In genomic region chr9:42275027-42275760, GRCm38 (mm10) we compare ENCODE assay signal across 9 mouse cellular contexts. TPM values are rescaled to one million over a fixed set of nuclear protein-coding genes. Genes with fewer than 3 reads are reported as not detected.
A peak's percentile ranks its signal among the peaks of the same experiment; 100 is the strongest.
DNase-seq lines count a peak whose midpoint lies in the region; ATAC-seq lines count a peak whose summit lies in the region.
"Had no signal": no experiment of that assay in that cellular context is flagged by ENCODE, and none has a peak within 500 bp of the region (broad histone marks: within the 10 kb centered on the region; RNA-seq: fewer than 3 reads in every experiment).

No protein-coding gene starts in this region.

- H3K9me3 ChIP-seq in heart, embryonic 12.5 days (replicated peaks) = no peaks in the 10 kb centered on the region

- H3K9ac ChIP-seq in heart, embryonic 12.5 days = no peak overlapping the region

- H3K4me2 ChIP-seq in heart, embryonic 12.5 days = peak overlapping the region; percentile 31; the same call in 1 of the 2 replicates

- 54% methylated on average over 13 of the region's 13 CpGs for WGBS in heart, embryonic 12.5 days

- no peak for DNase-seq in heart, postnatal 25 days (ENCODE audit: low spot score)
- DNase-seq in urinary bladder, postnatal 14 days (ENCODE audit: low spot score) = peak; percentile 19
- DNase-seq in urinary bladder, postnatal 36 days (ENCODE audit: low spot score in 2 of 2) = no peak
- peak; percentile 68 for DNase-seq in kidney, adult 9 months
- peak; percentile 40 for DNase-seq in yolk sac, embryonic 10.5 days (ENCODE audit: low spot score)
- no peak for DNase-seq in layer of hippocampus, postnatal 25 days (ENCODE audit: extremely low spot score in 1 of 2, low spot score in 1 of 2)

- no peak overlapping the region for H3K4me3 ChIP-seq in heart, embryonic 12.5 days

- ATAC-seq in heart, embryonic 12.5 days (ENCODE audit: insufficient number of reproducible peaks, low FRiP score) = no peak
- ATAC-seq in megakaryocyte-erythroid progenitor cell, adult 5-6 weeks (replicated peaks; ENCODE audit: low FRiP score, low TSS enrichment, poor library complexity, severe bottlenecking) = no peak

- intact Hi-C loops in heart, postnatal 25 days (cut with DNase I) = no loop called here

- H3K36me3 ChIP-seq in heart, embryonic 12.5 days = no peaks in the 10 kb centered on the region

- H3K27ac ChIP-seq in heart, embryonic 12.5 days (ENCODE audit: poor library complexity, severe bottlenecking) = no peak overlapping the region
- H3K27ac ChIP-seq: macrophage had no signal

- no peaks in the 10 kb centered on the region for H3K4me1 ChIP-seq in heart, embryonic 12.5 days (replicated peaks)

- H3K27me3 ChIP-seq in heart, embryonic 12.5 days (replicated peaks) = no peaks in the 10 kb centered on the region

RNA-seq across cellular contexts. Expression of gene Sc5d, which starts 11.1 kb away (rescaled TPM):
- polyA plus RNA-seq in heart, embryonic 12.5 days (2016; fragmentation: Nextera tagmentation; extraction: Ambion mirVana) = 42.7 and 43.3 TPM in 2 replicates
- 10 to 100 TPM; 14.7 to 14.9 TPM for total RNA-seq in heart, postnatal 25 days (2021)
- 13.9 and 18.2 TPM in 2 replicates for total RNA-seq in megakaryocyte-erythroid progenitor cell, adult 5-6 weeks (2014; fragmentation: Nextera tagmentation)
- total RNA-seq in megakaryocyte-erythroid progenitor cell, adult 5-6 weeks (2017) = 20.2 and 24.5 TPM in 2 replicates
- total RNA-seq in layer of hippocampus, postnatal 25 days (2021) = 10 to 100 TPM; 54.5 to 65.4 TPM

Comparison
In these comparisons a context has a peak if more than half of its experiments do, and no peak if none do; other contexts are left out.
1. DNase-seq: peak in urinary bladder, postnatal 14 days (single experiment), kidney, adult 9 months (single experiment) and yolk sac, embryonic 10.5 days (single experiment); none in heart, postnatal 25 days (single experiment), urinary bladder, postnatal 36 days (0 of 2) and layer of hippocampus, postnatal 25 days (0 of 2).